Mouse (Mus musculus) limb, embryonic 14.5 days (tissue): ENCODE results near the gene Sigmar1. TPM values are rescaled to one million over a fixed set of nuclear protein-coding genes. Genes with fewer than 3 reads are reported as not detected.

Experiments
- ATAC-seq: fragments of 200-750 bp; cut with Nextera tagmentation; 2 replicates; pipeline ENCODE4 v1.8.0; 2017; ENCODE audit warnings: low read depth, moderate number of reproducible peaks, moderate TSS enrichment; ENCODE audit not compliant: low FRiP score
- DNase-seq: peaks from one replicate; pipeline ENCODE4 v3.0.0-alpha.2; 2015; ENCODE audit warnings: low spot score
- H3K27ac ChIP-seq: fragments of 300-500 bp; sonication (generic); replicated peaks from 2 replicates; pipeline ENCODE4 v1.5.1; 2014; ENCODE audit warnings: low read depth, mild to moderate bottlenecking, low read length, moderate library complexity, mixed read lengths
- H3K27me3 ChIP-seq: fragments of 300-500 bp; sonication (generic); 2 replicates; pipeline ENCODE4 v1.6.1; 2014; ENCODE audit warnings: low read length, mixed read lengths; ENCODE audit not compliant: control insufficient read depth, insufficient read depth
- H3K36me3 ChIP-seq: fragments of 300-500 bp; sonication (generic); 2 replicates; pipeline ENCODE4 v1.6.1; 2014; ENCODE audit warnings: mild to moderate bottlenecking, low read length, moderate library complexity, mixed read lengths; ENCODE audit not compliant: control insufficient read depth, insufficient read depth
- H3K4me1 ChIP-seq: fragments of 300-500 bp; sonication (generic); 2 replicates; pipeline ENCODE4 v1.6.1; 2014; ENCODE audit warnings: antibody characterized with exemption, low read length, mixed read lengths; ENCODE audit not compliant: control insufficient read depth, insufficient read depth
- H3K4me2 ChIP-seq: fragments of 300-500 bp; sonication (generic); replicated peaks from 2 replicates; pipeline ENCODE4 v1.6.1; 2014; ENCODE audit warnings: low read depth, mild to moderate bottlenecking, low read length, moderate library complexity; ENCODE audit not compliant: severe bottlenecking
- H3K4me3 ChIP-seq: fragments of 300-500 bp; sonication (generic); replicated peaks from 2 replicates; pipeline ENCODE4 v1.5.1; 2014; ENCODE audit warnings: low read length
- H3K9ac ChIP-seq: fragments of 300-500 bp; sonication (generic); 2 replicates; pipeline ENCODE4 v1.6.1; 2014; ENCODE audit warnings: mild to moderate bottlenecking, low read depth, low read length, moderate library complexity; ENCODE audit not compliant: severe bottlenecking
- H3K9me3 ChIP-seq: fragments of 300-500 bp; sonication (generic); 2 replicates; pipeline ENCODE4 v1.6.1; 2016; ENCODE audit warnings: low read length; ENCODE audit not compliant: control insufficient read depth
- POLR2A ChIP-seq: fragments of 200-500 bp; IDR thresholded peaks from 2 replicates; pipeline ENCODE4 v1.8.0; 2012; ENCODE audit warnings: inconsistent platforms, mild to moderate bottlenecking, moderate library complexity, borderline replicate concordance; ENCODE audit not compliant: insufficient read depth, insufficient read length; ENCODE audit errors: extremely low read depth
- WGBS: fragments of 180-500 bp; shearing (Covaris S2); extraction: QIAGEN DNeasy Blood & Tissue Kit; methylation state at CpG from one replicate; pipeline ENCODE4 v1.1.7; 2014; 5-methylcytosine and 5-hydroxymethylcytosine counted together
- polyA plus RNA-seq, 2 experiments: library from polyadenylated mRNA; depleted of rRNA in 1 of 2; stranded (reverse) in 1 of 2; unstranded in 1 of 2; fragments of >200 nt; fragmentation: Nextera tagmentation in 1 of 2; extraction: Ambion mirVana in 1 of 2; gene quantifications; 2 replicates each; pipeline versions ENCODE4 v1.2.1 to v1.2.3; 2012 to 2014

Sigmar1 gene
- polyA plus RNA-seq, 2 experiments: 79.2 to 88.9 TPM

GRCm38 (mm10) chr4:41762099-41762687 lies 6.2 kb upstream of the Sigmar1 start:
- H3K36me3 ChIP-seq: peaks cover 26% of the 10 kb centered on the region
- DNase-seq: peak; percentile 88
- peak overlapping the region; percentile 93 for H3K27ac ChIP-seq
- ATAC-seq: peak; percentile 87
- H3K4me2 ChIP-seq: peak overlapping the region; percentile 76
- WGBS: 15% methylated on average over 8 of the region's 8 CpGs
- no peaks in the 10 kb centered on the region for H3K27me3 ChIP-seq
- peaks cover 21% of the 10 kb centered on the region for H3K4me1 ChIP-seq
- peak overlapping the region; percentile 68 for H3K9ac ChIP-seq
- TF ChIP-seq POLR2A: 0 out of 2 replicates have a peak, but pooled peaks have one; percentile 31
- peak overlapping the region; percentile 66 for H3K4me3 ChIP-seq
- H3K9me3 ChIP-seq: no peaks in the 10 kb centered on the region

- peak; percentile 7 for DNase-seq
- ATAC-seq: peak; percentile 7; the same call in 1 of the 2 replicates
Observed at GRCm38 (mm10) chr4:41761680-41762079, 5.7 kb upstream of the Sigmar1 start.

DNA sequence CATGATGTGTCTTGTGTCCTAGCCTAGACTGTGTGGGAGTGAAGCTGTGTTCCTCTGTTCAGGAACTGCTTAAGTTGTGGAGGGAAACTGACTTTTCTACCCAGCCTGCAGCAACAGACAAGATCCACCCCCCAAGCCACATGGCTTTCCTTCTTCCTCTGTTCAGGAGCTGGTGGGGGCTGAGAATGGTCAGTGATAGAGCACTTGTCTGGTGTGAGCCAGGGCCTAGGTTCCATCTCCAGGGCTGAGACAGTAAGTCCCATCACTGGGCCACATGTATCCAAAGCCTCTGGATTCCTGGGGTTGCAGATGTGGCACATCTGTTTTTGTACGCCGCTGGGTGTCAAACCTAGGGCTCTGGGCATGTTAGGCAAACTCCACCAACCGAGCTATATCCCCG lies 5.0 kb upstream of the Sigmar1 start:
- Histone ChIP-seq H3K27ac (peak overlapping the region; percentile 93), H3K4me1 (peaks cover 26% of the 10 kb centered on the region), H3K36me3 (peaks cover 20% of the 10 kb centered on the region; the same call in 1 of the 2 replicates), H3K4me2 (peak overlapping the region; percentile 76), H3K9me3 (no peaks in the 10 kb centered on the region), H3K4me3 (peak overlapping the region; percentile 66), H3K27me3 (no peaks in the 10 kb centered on the region), H3K9ac (peak overlapping the region; percentile 68)
- WGBS: 27% methylated on average over 4 of the region's 4 CpGs
- ATAC-seq (no peak), DNase-seq (peak; percentile 22)
- TF ChIP-seq POLR2A: no peak

More at GRCm38 (mm10) chr4:41761680-41762079, 5.7 kb upstream of the Sigmar1 start:
- H3K27ac ChIP-seq: peak overlapping the region; percentile 93
- TF ChIP-seq POLR2A: no peak
- peak overlapping the region; percentile 66 for H3K4me3 ChIP-seq
- no peaks in the 10 kb centered on the region for H3K9me3 ChIP-seq
- peak overlapping the region; percentile 76 for H3K4me2 ChIP-seq
- peak overlapping the region; percentile 68 for H3K9ac ChIP-seq
- peaks cover 21% of the 10 kb centered on the region for H3K4me1 ChIP-seq
- peaks cover 24% of the 10 kb centered on the region for H3K36me3 ChIP-seq
- H3K27me3 ChIP-seq: no peaks in the 10 kb centered on the region

DNA sequence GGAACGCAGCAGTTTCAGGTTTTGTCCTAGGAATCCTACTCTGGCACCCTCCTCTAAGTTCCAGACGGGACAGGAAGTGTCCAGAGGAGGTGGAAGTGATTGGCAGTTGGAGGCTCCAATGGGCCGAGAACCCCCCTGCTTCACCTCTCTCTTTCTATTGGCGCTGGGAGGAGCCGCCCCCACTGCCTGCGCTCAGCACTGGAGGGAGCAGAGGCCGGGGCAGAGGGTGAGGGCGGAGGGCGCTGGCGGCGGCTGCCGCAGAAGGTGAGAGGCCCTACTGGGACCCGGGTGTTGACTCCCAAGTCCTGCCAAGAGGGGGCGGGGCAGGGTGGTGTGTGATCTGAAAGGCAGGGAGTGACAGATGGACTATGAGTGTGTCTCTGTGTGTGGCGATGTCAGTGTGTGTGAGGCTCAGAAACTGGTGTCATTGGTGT lies 4.3 kb upstream of the Sigmar1 start:
- peak overlapping the region; percentile 93 for H3K27ac ChIP-seq
- peak overlapping the region; percentile 76 for H3K4me2 ChIP-seq
- peak; percentile 85 for ATAC-seq
- peak overlapping the region; percentile 68 for H3K9ac ChIP-seq
- peaks cover 16% of the 10 kb centered on the region; the same call in 1 of the 2 replicates for H3K36me3 ChIP-seq
- WGBS: 0% methylated on average over 15 of the region's 15 CpGs
- H3K4me1 ChIP-seq: peaks cover 26% of the 10 kb centered on the region
- peak overlapping the region; percentile 66 for H3K4me3 ChIP-seq
- TF ChIP-seq POLR2A: 0 out of 2 replicates have a peak, but pooled peaks have one; percentile 87
- no peaks in the 10 kb centered on the region for H3K27me3 ChIP-seq
- peak; percentile 96 for DNase-seq
- no peaks in the 10 kb centered on the region for H3K9me3 ChIP-seq

DNA sequence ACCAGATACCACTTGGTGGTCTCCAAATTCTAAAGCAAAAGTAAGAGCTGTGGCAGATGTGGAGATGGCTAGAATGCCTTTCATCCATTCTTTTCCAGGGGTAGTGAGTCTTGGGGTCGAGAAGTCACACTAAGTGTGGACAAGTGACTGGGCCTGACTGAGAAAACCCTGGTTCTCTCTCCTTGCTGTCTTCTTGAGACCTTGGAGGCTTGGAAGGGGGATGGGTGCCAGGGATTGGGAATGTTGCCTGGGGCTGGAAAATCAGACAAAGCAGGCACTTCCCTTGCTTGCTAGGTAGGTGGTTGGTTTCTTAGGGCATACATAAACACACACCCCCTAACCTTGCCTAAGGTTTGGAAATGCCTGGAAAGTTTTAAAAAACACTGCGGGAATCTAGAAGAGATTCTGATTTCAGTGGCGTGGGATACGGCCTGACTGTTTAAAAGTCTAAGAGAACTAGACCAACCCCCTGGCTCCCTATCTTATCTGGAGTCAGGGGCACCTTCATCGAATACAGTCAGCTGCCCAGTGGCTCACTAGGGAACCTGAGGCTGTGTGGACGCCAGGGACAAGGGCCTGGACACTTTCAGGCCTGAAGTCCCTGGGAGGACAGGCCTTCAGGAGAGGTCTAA lies 3.8 kb upstream of the Sigmar1 start:
- no peaks in the 10 kb centered on the region for H3K9me3 ChIP-seq
- H3K9ac ChIP-seq: peak overlapping the region; percentile 68
- peak overlapping the region; percentile 93 for H3K27ac ChIP-seq
- no peaks in the 10 kb centered on the region for H3K27me3 ChIP-seq
- peaks cover 28% of the 10 kb centered on the region for H3K4me1 ChIP-seq
- peaks cover 16% of the 10 kb centered on the region; the same call in 1 of the 2 replicates for H3K36me3 ChIP-seq
- H3K4me3 ChIP-seq: peak overlapping the region; percentile 66
- 27% methylated on average over 6 of the region's 6 CpGs for WGBS
- DNase-seq (no peak), ATAC-seq (no peak)
- TF ChIP-seq POLR2A: no peak
- peak overlapping the region; percentile 76 for H3K4me2 ChIP-seq
